Mouse (Mus musculus): ENCODE data around the gene Cst13. TPM values are rescaled to one million over a fixed set of nuclear protein-coding genes. Genes with fewer than 3 reads are reported as not detected.

Cst13 gene
- polyA plus RNA-seq (2015; fragmentation: Nextera tagmentation; extraction: Ambion mirVana) = not detected in 2 replicates

DNA sequence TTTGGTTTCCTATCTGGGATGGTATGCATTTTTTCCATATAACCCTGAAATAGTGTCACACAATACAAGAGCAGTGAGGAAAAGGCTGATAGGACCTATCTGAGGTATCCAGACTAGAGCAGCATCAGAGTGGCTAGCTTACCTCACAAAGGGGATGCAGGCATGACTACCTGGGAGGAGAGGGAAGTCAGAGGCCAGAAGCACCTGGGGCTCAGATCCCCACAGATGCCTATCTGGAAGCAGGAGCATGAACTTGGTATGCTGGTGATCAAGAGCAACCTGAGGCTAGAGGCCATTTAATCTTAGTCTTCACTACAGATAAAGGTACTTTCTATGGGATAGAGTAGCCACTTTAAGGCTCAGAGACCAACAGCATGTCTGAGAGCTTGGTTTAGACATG lies at the start of gene Cst13:
TSS of gene Cst13 (plus strand) at position 173 of the 400 bp plus-strand sequence.

DNA sequence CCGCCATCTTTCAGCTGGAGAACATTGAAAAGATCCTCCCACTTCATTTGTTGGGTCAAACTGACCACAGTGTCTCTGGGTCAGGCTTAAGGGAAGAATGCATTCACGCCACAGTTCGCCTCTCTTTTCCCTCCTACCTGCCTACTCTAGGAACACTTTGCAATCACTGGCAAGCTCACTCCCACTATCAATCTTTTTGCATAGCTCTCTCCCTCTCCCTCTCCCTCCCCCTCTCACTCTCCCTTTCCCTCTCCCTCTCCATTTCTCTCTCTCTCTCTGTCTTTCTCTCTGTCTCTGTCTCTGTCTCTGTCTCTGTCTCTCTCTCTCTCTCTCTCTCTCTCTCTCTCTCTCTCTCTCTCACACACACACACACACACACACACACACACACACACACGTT lies 48.5 kb upstream of the Cst13 start, which contains the start of gene Cst11:
TSS of gene Cst11 (minus strand) at position 101 of the 400 bp plus-strand sequence.

DNA sequence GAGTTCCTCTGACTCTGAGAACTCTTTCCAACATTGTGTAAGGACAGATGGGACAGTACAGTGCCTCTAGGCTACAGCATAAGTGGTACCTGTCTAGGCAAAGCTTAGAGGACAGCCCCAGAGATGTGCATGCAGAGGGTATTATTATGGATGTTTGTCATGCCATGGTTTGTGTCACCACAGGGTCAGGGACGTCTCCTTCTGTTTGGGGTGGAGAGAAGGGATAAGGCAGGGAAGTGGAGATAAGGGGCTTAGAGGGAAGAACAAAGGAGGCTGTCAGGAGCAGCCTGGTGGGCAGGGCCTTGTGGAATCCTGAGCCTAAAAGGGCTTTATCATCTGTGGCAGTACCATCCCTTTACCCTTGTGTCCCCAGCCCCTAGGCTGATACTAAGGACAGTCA lies 38.2 kb upstream of the Cst13 start, which contains the start of gene 8030411F24Rik:
TSS of gene 8030411F24Rik (plus strand) at position 301 of the 400 bp plus-strand sequence.

DNA sequence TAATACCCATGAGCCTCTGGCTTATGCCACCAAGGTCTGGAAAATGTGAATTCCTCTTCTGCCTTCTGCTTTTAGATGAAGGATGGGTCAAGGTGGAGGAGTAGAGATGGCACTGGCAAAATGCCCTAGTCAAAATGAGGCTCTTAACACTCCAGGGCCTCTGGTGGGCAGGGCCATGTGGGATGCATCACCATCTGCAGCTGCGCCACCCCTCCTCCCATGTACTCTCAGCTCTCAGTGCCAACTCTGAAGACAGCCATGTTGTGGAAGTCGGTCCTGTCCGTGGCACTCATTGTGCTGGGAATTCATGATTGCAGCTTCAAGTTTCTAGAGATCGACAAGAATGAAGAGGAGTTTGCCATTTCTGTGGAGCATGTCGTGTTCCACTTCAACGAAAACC lies 30.7 kb upstream of the Cst13 start, which contains the start of gene Cst12:
TSS of gene Cst12 (plus strand) at position 220 of the 400 bp plus-strand sequence.

DNA sequence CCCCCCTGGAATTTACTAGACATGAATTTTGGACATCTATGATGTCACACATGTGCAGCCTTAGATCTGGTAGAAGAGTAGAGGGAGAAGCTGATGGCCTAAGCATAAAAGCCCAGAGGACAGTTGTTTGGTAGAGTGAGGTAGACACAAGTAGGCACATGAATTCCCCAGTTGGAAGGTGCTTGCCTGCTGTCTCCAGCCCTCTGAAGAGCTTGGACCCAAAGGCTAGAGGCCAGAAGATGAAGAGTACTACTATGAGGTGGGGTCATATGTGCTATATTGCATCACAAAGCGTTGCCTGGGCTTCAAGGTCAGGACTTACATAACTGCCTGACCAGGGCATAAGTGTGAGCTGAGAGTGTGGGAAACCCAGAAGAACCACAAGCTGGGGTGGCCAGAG lies 21.4 kb upstream of the Cst13 start, which contains the start of gene Cst8:
TSS of gene Cst8 (plus strand) at position 301 of the 400 bp plus-strand sequence.

DNA sequence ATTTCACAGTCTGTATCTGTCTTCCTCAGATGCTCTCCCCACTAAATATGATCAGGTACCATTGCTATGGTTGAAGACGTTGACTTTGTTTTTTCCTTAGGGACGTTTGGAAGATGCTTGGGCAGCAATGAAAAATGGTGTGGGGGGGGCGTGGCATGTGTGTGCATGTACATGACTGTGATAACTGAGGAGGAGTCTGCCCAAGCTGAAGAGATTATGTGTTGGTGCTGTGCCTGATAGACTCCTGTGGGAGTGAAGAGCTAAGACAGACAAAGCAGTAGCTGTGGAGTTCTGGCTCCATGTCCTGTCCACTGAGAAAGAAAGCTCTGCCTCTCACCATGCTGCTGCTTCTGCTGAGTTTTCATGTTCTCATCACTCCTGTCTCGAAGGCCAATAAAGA lies 15.0 kb downstream of the Cst13 start, which contains the start of gene Cst9:
TSS of gene Cst9 (plus strand) at position 236 of the 400 bp plus-strand sequence.

DNA sequence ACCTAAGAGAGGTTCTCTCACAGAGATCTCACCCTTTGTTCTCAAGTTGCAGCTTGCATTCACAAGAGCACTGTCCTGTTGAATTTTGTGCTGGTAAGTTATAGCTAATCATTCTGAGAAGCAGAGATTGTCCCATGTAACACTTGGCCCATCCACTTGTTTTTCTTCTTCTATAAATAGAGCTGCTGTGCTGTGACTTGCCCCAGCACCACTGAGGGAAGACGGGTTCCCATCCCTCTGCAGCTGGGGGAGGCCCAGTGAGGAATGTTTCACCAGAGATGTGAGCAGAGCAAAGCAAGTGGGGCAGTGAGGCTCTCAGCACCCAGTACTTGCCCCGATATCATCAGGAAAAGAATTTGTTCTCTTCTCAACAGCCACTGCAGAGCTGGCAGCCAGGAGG lies 45.1 kb downstream of the Cst13 start, which contains the start of gene 9230104L09Rik:
TSS of gene 9230104L09Rik (minus strand) at position 73 of the 400 bp plus-strand sequence.

DNA sequence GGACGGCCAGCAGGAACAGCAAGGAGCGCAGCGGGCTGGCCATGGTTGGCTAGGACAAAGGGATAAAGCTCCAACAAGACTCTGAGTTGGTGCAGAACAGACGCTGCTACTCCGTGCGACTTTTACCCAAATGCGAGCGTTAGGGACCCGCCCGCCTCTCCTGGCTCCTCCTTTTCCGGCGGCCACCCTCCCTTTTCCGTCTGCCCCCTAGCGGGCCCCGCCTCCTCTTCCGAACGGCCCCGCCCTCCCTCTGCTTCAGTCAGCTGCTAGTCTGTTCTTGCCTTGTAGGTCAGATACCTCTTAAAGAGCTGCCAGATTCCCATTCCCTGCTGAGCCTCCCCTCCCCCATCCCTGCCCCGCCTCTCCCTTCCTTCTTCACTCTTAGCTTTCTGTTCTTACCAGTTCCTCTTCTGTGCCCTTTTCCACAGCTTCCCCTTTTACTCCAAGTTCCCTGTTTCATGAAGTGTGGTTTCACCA lies 55.5 kb downstream of the Cst13 start, which contains the start of gene Cst3:
TSS of gene Cst3 (minus strand) at position 358 of the 477 bp plus-strand sequence.

Other genes with a start within 250 kb of the Cst13 start
- 35.7 and 37.2 TPM in 2 replicates for gene Nxt1, start 147.5 kb upstream of the Cst13 start, polyA plus RNA-seq (2015; fragmentation: Nextera tagmentation; extraction: Ambion mirVana)
- gene Gzf1, start 139.1 kb upstream of the Cst13 start, polyA plus RNA-seq (2015; fragmentation: Nextera tagmentation; extraction: Ambion mirVana) = 14.7 and 21.6 TPM in 2 replicates
- 97.4 and 109 TPM in 2 replicates for gene Napb, start 87.6 kb upstream of the Cst13 start, polyA plus RNA-seq (2015; fragmentation: Nextera tagmentation; extraction: Ambion mirVana)
- gene Cstl1, start 69.7 kb upstream of the Cst13 start, polyA plus RNA-seq (2015; fragmentation: Nextera tagmentation; extraction: Ambion mirVana) = not detected in 2 replicates
- not detected in 2 replicates for gene Cst11, start 48.6 kb upstream of the Cst13 start, polyA plus RNA-seq (2015; fragmentation: Nextera tagmentation; extraction: Ambion mirVana)
- gene 8030411F24Rik, start 38.1 kb upstream of the Cst13 start, polyA plus RNA-seq (2015; fragmentation: Nextera tagmentation; extraction: Ambion mirVana) = not detected in 2 replicates
- not detected in 2 replicates for gene Cst12, start 30.7 kb upstream of the Cst13 start, polyA plus RNA-seq (2015; fragmentation: Nextera tagmentation; extraction: Ambion mirVana)
- gene Cst8, start 21.3 kb upstream of the Cst13 start, polyA plus RNA-seq (2015; fragmentation: Nextera tagmentation; extraction: Ambion mirVana) = not detected in 2 replicates
- gene Cst9, start 15.1 kb downstream of the Cst13 start, polyA plus RNA-seq (2015; fragmentation: Nextera tagmentation; extraction: Ambion mirVana) = not detected in 2 replicates
- gene 9230104L09Rik, start 45.0 kb downstream of the Cst13 start, polyA plus RNA-seq (2015; fragmentation: Nextera tagmentation; extraction: Ambion mirVana) = not detected in 2 replicates
- gene Cst3, start 55.6 kb downstream of the Cst13 start, polyA plus RNA-seq (2015; fragmentation: Nextera tagmentation; extraction: Ambion mirVana) = 1,629 and 2,063 TPM in 2 replicates
- gene Gm1330, start 183.2 kb downstream of the Cst13 start, polyA plus RNA-seq (2015; fragmentation: Nextera tagmentation; extraction: Ambion mirVana) = not detected in 2 replicates
- not detected in 2 replicates for gene Gm10750, start 197.2 kb downstream of the Cst13 start, polyA plus RNA-seq (2015; fragmentation: Nextera tagmentation; extraction: Ambion mirVana)